Mouse (Mus musculus) adrenal gland, postnatal 10 days (tissue): ENCODE data around the gene Oxct1. TPM values are rescaled to one million over a fixed set of nuclear protein-coding genes. Genes with fewer than 3 reads are reported as not detected.

ENCODE experiments used
- DNase-seq: peaks from one replicate; pipeline ENCODE4 v3.0.0; 2021; ENCODE audit warnings: mixed read lengths
- total RNA-seq, 2 experiments: library from RNA; stranded (reverse); gene quantifications; 2 replicates each; pipeline ENCODE4 v1.2.3; 2021

The Oxct1 gene
- total RNA-seq, 2 experiments from 2014 or later, result 130 to 134 TPM

- no peak for DNase-seq
These were observed 93.8 kb downstream of the Oxct1 start for GRCm38 (mm10) chr15:4119962-4120361.

- no peak for DNase-seq
These were observed 98.5 kb downstream of the Oxct1 start for GRCm38 (mm10) chr15:4124648-4125047.

GRCm38 (mm10) chr15:4138524-4138923, 112.3 kb downstream of the Oxct1 start:
- DNase-seq, result no peak

GRCm38 (mm10) chr15:4139516-4139915, 113.3 kb downstream of the Oxct1 start:
- no peak for DNase-seq

GRCm38 (mm10) chr15:4145352-4145751, 119.2 kb downstream of the Oxct1 start:
- no peak for DNase-seq

- no peak for DNase-seq
These were observed 121.5 kb downstream of the Oxct1 start for GRCm38 (mm10) chr15:4147700-4148099.

- no peak for DNase-seq
These were observed 122.6 kb downstream of the Oxct1 start for GRCm38 (mm10) chr15:4148649-4149389.

GRCm38 (mm10) chr15:4154646-4155045, 128.5 kb downstream of the Oxct1 start:
- no peak for DNase-seq

- no peak for DNase-seq
These were observed 141.8 kb downstream of the Oxct1 start for GRCm38 (mm10) chr15:4167946-4168345.

GRCm38 (mm10) chr15:4171600-4171999, 145.4 kb downstream of the Oxct1 start:
- no peak for DNase-seq

- DNase-seq, result no peak
These were observed 171.7 kb downstream of the Oxct1 start for GRCm38 (mm10) chr15:4197913-4198312.

Other genes starting within 250 kb of the Oxct1 start
- gene Fbxo4, start 46.8 kb upstream of the Oxct1 start, total RNA-seq, result 10 to 100 TPM; 15.3 to 20.9 TPM
- gene AW549877, start 30.6 kb upstream of the Oxct1 start, total RNA-seq, result 10 to 100 TPM; 42.2 to 56.5 TPM